Mouse (Mus musculus): ENCODE measurements at regions not wholly inside any gene's neighbourhood (a gene's known extent, or its start where the extent isn't known, plus 50 kb on each side); places are given as distances from the start of the nearest gene placed in this dataset.

GRCm38 (mm10) chr10:117460366-117460730 is 80.5 kb upstream of the Cpsf6 start:
- no peak for TF ChIP-seq GATA4 (IDR thresholded peaks at IDR 0.05; ENCODE audit: insufficient replicate concordance, low read length)

GRCm38 (mm10) chr10:117459651-117460365 is 80.0 kb upstream of the Cpsf6 start:
- no peak for TF ChIP-seq GATA4 (IDR thresholded peaks at IDR 0.05; ENCODE audit: insufficient replicate concordance, low read length)

- no peak for TF ChIP-seq GATA4 (IDR thresholded peaks at IDR 0.05; ENCODE audit: insufficient replicate concordance, low read length)
Measured at GRCm38 (mm10) chr10:117459041-117459475, 79.2 kb upstream of the Cpsf6 start.

GRCm38 (mm10) chr10:117458271-117459040 is 78.6 kb upstream of the Cpsf6 start:
- no peak for TF ChIP-seq GATA4 (IDR thresholded peaks at IDR 0.05; ENCODE audit: insufficient replicate concordance, low read length)

GRCm38 (mm10) chr10:117457701-117457950 is 77.8 kb upstream of the Cpsf6 start:
- no peak for TF ChIP-seq GATA4 (IDR thresholded peaks at IDR 0.05; ENCODE audit: insufficient replicate concordance, low read length)

- TF ChIP-seq GATA4 (IDR thresholded peaks at IDR 0.05; ENCODE audit: insufficient replicate concordance, low read length) = no peak
Measured at GRCm38 (mm10) chr10:117456904-117457700, 77.3 kb upstream of the Cpsf6 start.

- no peak for TF ChIP-seq GATA4 (IDR thresholded peaks at IDR 0.05; ENCODE audit: insufficient replicate concordance, low read length)
Measured at GRCm38 (mm10) chr10:117456427-117456826, 76.6 kb upstream of the Cpsf6 start.

GRCm38 (mm10) chr10:117455595-117456302 is 75.9 kb upstream of the Cpsf6 start:
- TF ChIP-seq GATA4 (IDR thresholded peaks at IDR 0.05; ENCODE audit: insufficient replicate concordance, low read length) = peak; percentile 83; the same call in 1 of the 2 replicates

GRCm38 (mm10) chr10:117454711-117455591 is 75.1 kb upstream of the Cpsf6 start:
- no peak for TF ChIP-seq GATA4 (IDR thresholded peaks at IDR 0.05; ENCODE audit: insufficient replicate concordance, low read length)

- TF ChIP-seq GATA4 (IDR thresholded peaks at IDR 0.05; ENCODE audit: insufficient replicate concordance, low read length) = no peak
Measured at GRCm38 (mm10) chr10:117454171-117454500, 74.3 kb upstream of the Cpsf6 start.

- no peak for TF ChIP-seq GATA4 (IDR thresholded peaks at IDR 0.05; ENCODE audit: insufficient replicate concordance, low read length)
Measured at GRCm38 (mm10) chr10:117453406-117454170, 73.8 kb upstream of the Cpsf6 start.

- peak; percentile 84; the same call in 1 of the 2 replicates for TF ChIP-seq GATA4 (IDR thresholded peaks at IDR 0.05; ENCODE audit: insufficient replicate concordance, low read length)
Measured at GRCm38 (mm10) chr10:117452190-117452950, 72.6 kb upstream of the Cpsf6 start.

Data from liver, adult (tissue).